Mouse (Mus musculus) stomach, embryonic 15.5 days (tissue): ENCODE results near the gene Nup153. TPM values are rescaled to one million over a fixed set of nuclear protein-coding genes. Genes with fewer than 3 reads are reported as not detected.

Source experiments
- ATAC-seq: fragments of 200-750 bp; cut with Nextera tagmentation; 2 replicates; pipeline ENCODE4 v1.8.0; 2017; ENCODE audit warnings: low read depth, moderate number of reproducible peaks, moderate TSS enrichment; ENCODE audit not compliant: insufficient read depth, low FRiP score
- H3K27ac ChIP-seq: fragments of 300-500 bp; sonication (generic); 2 replicates; pipeline ENCODE4 v1.5.1; 2015; ENCODE audit warnings: mild to moderate bottlenecking, inconsistent platforms
- H3K27me3 ChIP-seq: fragments of 300-500 bp; sonication (generic); replicated peaks from 2 replicates; pipeline ENCODE4 v1.6.1; 2015; ENCODE audit warnings: inconsistent platforms
- H3K36me3 ChIP-seq: fragments of 300-500 bp; sonication (generic); 2 replicates; pipeline ENCODE4 v1.6.1; 2015; ENCODE audit warnings: inconsistent platforms
- H3K4me1 ChIP-seq: fragments of 300-500 bp; sonication (generic); 2 replicates; pipeline ENCODE4 v1.6.1; 2015; ENCODE audit warnings: inconsistent platforms
- H3K4me2 ChIP-seq: fragments of 300-500 bp; sonication (generic); 2 replicates; pipeline ENCODE4 v1.6.1; 2015; ENCODE audit warnings: mild to moderate bottlenecking, inconsistent platforms
- H3K4me3 ChIP-seq: fragments of 300-500 bp; sonication (generic); replicated peaks from 2 replicates; pipeline ENCODE4 v1.5.1; 2015; ENCODE audit warnings: inconsistent platforms
- H3K9ac ChIP-seq: fragments of 300-500 bp; sonication (generic); 2 replicates; pipeline ENCODE4 v1.6.1; 2015; ENCODE audit warnings: inconsistent platforms
- H3K9me3 ChIP-seq: fragments of 300-500 bp; sonication (generic); 2 replicates; pipeline ENCODE4 v1.6.1; 2016; ENCODE audit warnings: inconsistent platforms
- whole genome bisulfite sequencing: fragments of 180-500 bp; shearing (Covaris S2); methylation state at CpG from one replicate; pipeline ENCODE4 v1.1.7; 2015; 5-methylcytosine and 5-hydroxymethylcytosine counted together
- polyA plus RNA-seq: library from polyadenylated mRNA; unstranded; fragments of >200 nt; fragmentation: Nextera tagmentation; extraction: Ambion mirVana; gene quantifications from 2 replicates; pipeline ENCODE4 v1.2.1, GENCODE M21; 2015

Nup153 gene
- polyA plus RNA-seq, 1 experiment from 2014 or later: 18.4 TPM

GRCm38 (mm10) chr13:46752566-46753229, 25.0 kb upstream of the Nup153 start:
- Histone ChIP-seq H3K27ac (no peak overlapping the region), H3K9me3 (no peaks in the 10 kb centered on the region), H3K36me3 (peaks cover 11% of the 10 kb centered on the region; the same call in 1 of the 2 replicates), H3K4me3 (no peak overlapping the region), H3K4me2 (no peak overlapping the region), H3K4me1 (no peaks in the 10 kb centered on the region), H3K27me3 (no peaks in the 10 kb centered on the region), H3K9ac (no peak overlapping the region)
- 76% methylated on average over 13 of the region's 13 CpGs for WGBS
- ATAC-seq: no peak

- Histone ChIP-seq H3K4me1 (no peaks in the 10 kb centered on the region), H3K27me3 (no peaks in the 10 kb centered on the region), H3K9me3 (no peaks in the 10 kb centered on the region), H3K4me2 (no peak overlapping the region), H3K36me3 (peaks cover 11% of the 10 kb centered on the region; the same call in 1 of the 2 replicates), H3K27ac (no peak overlapping the region), H3K9ac (no peak overlapping the region), H3K4me3 (no peak overlapping the region)
- peak; percentile 60 for ATAC-seq
- 79% methylated on average over 5 of the region's 5 CpGs for WGBS
These were observed 20.6 kb upstream of the Nup153 start for GRCm38 (mm10) chr13:46748138-46748873.

- H3K4me1 ChIP-seq: no peaks in the 10 kb centered on the region
- H3K36me3 ChIP-seq: no peaks in the 10 kb centered on the region
- H3K4me3 ChIP-seq: no peak overlapping the region
- H3K27ac ChIP-seq: no peak overlapping the region
- H3K9ac ChIP-seq: no peak overlapping the region
- ATAC-seq: no peak
- H3K9me3 ChIP-seq: no peaks in the 10 kb centered on the region
- H3K27me3 ChIP-seq: no peaks in the 10 kb centered on the region
- H3K4me2 ChIP-seq: no peak overlapping the region
- 79% methylated on average over 8 of the region's 8 CpGs for WGBS
These were observed 16.1 kb upstream of the Nup153 start for GRCm38 (mm10) chr13:46743821-46744220.

- H3K27me3 ChIP-seq: no peaks in the 10 kb centered on the region
- H3K9ac ChIP-seq: no peak overlapping the region
- no peak overlapping the region for H3K4me2 ChIP-seq
- H3K36me3 ChIP-seq: no peaks in the 10 kb centered on the region
- no peaks in the 10 kb centered on the region for H3K9me3 ChIP-seq
- no peak overlapping the region for H3K27ac ChIP-seq
- 58% methylated on average over 2 of the region's 2 CpGs for WGBS
- no peak for ATAC-seq
- H3K4me3 ChIP-seq: no peak overlapping the region
- no peaks in the 10 kb centered on the region for H3K4me1 ChIP-seq
These were observed 14.6 kb upstream of the Nup153 start for GRCm38 (mm10) chr13:46742367-46742766.

GRCm38 (mm10) chr13:46739426-46739825, 11.7 kb upstream of the Nup153 start:
- H3K4me2 ChIP-seq: no peak overlapping the region
- no peak overlapping the region for H3K9ac ChIP-seq
- H3K36me3 ChIP-seq: no peaks in the 10 kb centered on the region
- no peak overlapping the region for H3K4me3 ChIP-seq
- ATAC-seq: no peak
- no peak overlapping the region for H3K27ac ChIP-seq
- no peaks in the 10 kb centered on the region for H3K9me3 ChIP-seq
- peaks cover 3% of the 10 kb centered on the region; the same call in 1 of the 2 replicates for H3K4me1 ChIP-seq
- 70% methylated on average over 7 of the region's 7 CpGs for WGBS
- no peaks in the 10 kb centered on the region for H3K27me3 ChIP-seq

GRCm38 (mm10) chr13:46737482-46737881, 9.7 kb upstream of the Nup153 start:
- ATAC-seq: no peak
- Histone ChIP-seq H3K4me3 (no peak overlapping the region), H3K27ac (no peak overlapping the region), H3K4me1 (peaks cover 3% of the 10 kb centered on the region; the same call in 1 of the 2 replicates), H3K36me3 (no peaks in the 10 kb centered on the region), H3K4me2 (no peak overlapping the region), H3K9me3 (no peaks in the 10 kb centered on the region), H3K27me3 (no peaks in the 10 kb centered on the region), H3K9ac (no peak overlapping the region)
- WGBS: 77% methylated on average over 4 of the region's 4 CpGs

- ATAC-seq: no peak
- H3K4me1 ChIP-seq: peaks cover 3% of the 10 kb centered on the region; the same call in 1 of the 2 replicates
- H3K4me3 ChIP-seq: peak overlapping the region; percentile 48
- H3K9me3 ChIP-seq: no peaks in the 10 kb centered on the region
- H3K27me3 ChIP-seq: no peaks in the 10 kb centered on the region
- H3K9ac ChIP-seq: peak overlapping the region; percentile 1; the same call in 1 of the 2 replicates
- 2% methylated on average over 12 of the region's 12 CpGs for WGBS
- H3K36me3 ChIP-seq: no peaks in the 10 kb centered on the region
- H3K4me2 ChIP-seq: peak overlapping the region; percentile 83
- H3K27ac ChIP-seq: no peak overlapping the region
These were observed 8.7 kb upstream of the Nup153 start for GRCm38 (mm10) chr13:46736479-46736865.

GRCm38 (mm10) chr13:46735808-46736478, 8.2 kb upstream of the Nup153 start:
- Histone ChIP-seq H3K4me2 (peak overlapping the region; percentile 83), H3K4me1 (peaks cover 3% of the 10 kb centered on the region; the same call in 1 of the 2 replicates), H3K9me3 (no peaks in the 10 kb centered on the region), H3K27me3 (no peaks in the 10 kb centered on the region), H3K4me3 (peak overlapping the region; percentile 48), H3K27ac (0 out of 2 replicates have a peak overlapping the region, but pooled peaks have one; percentile 17), H3K9ac (peak overlapping the region; percentile 1; the same call in 1 of the 2 replicates), H3K36me3 (no peaks in the 10 kb centered on the region)
- under 1% methylated on average over 20 of the region's 20 CpGs for WGBS
- ATAC-seq: peak; percentile 76; the same call in 1 of the 2 replicates

GRCm38 (mm10) chr13:46735219-46735807, 7.6 kb upstream of the Nup153 start:
- Histone ChIP-seq H3K9me3 (no peaks in the 10 kb centered on the region), H3K36me3 (no peaks in the 10 kb centered on the region), H3K4me2 (peak overlapping the region; percentile 83), H3K9ac (peak overlapping the region; percentile 27; the same call in 1 of the 2 replicates), H3K4me3 (peak overlapping the region; percentile 48), H3K4me1 (peaks cover 3% of the 10 kb centered on the region; the same call in 1 of the 2 replicates), H3K27me3 (no peaks in the 10 kb centered on the region), H3K27ac (no peak overlapping the region)
- no peak for ATAC-seq
- 32% methylated on average over 11 of the region's 11 CpGs for WGBS

GRCm38 (mm10) chr13:46729998-46730397, 2.3 kb upstream of the Nup153 start:
- Histone ChIP-seq H3K9me3 (no peaks in the 10 kb centered on the region), H3K4me3 (no peak overlapping the region), H3K27ac (no peak overlapping the region), H3K4me2 (no peak overlapping the region), H3K36me3 (no peaks in the 10 kb centered on the region), H3K27me3 (no peaks in the 10 kb centered on the region), H3K9ac (no peak overlapping the region), H3K4me1 (peaks cover 4% of the 10 kb centered on the region; the same call in 1 of the 2 replicates)
- no peak for ATAC-seq
- 68% methylated on average over 2 of the region's 2 CpGs for WGBS

GRCm38 (mm10) chr13:46728411-46728810, 671 bp upstream of the Nup153 start:
- ATAC-seq: no peak
- no peaks in the 10 kb centered on the region for H3K36me3 ChIP-seq
- H3K4me2 ChIP-seq: peak overlapping the region; percentile 57
- H3K9me3 ChIP-seq: no peaks in the 10 kb centered on the region
- peak overlapping the region; percentile 29; the same call in 1 of the 2 replicates for H3K9ac ChIP-seq
- no peaks in the 10 kb centered on the region for H3K27me3 ChIP-seq
- H3K4me1 ChIP-seq: peaks cover 7% of the 10 kb centered on the region
- H3K27ac ChIP-seq: peak overlapping the region; percentile 26; the same call in 1 of the 2 replicates
- WGBS: 28% methylated on average over 5 of the region's 5 CpGs
- H3K4me3 ChIP-seq: peak overlapping the region; percentile 73
